Mouse (Mus musculus) ES-Bruce4 (cell line): Measurements from ENCODE around the gene 1700028P14Rik.

ENCODE experiments used
- CTCF ChIP-seq: IDR thresholded peaks from one replicate; pipeline ENCODE4 v1.8.1; 2011; ENCODE audit warnings: low read depth, low read length
- EP300 ChIP-seq: IDR thresholded peaks from 2 replicates; pipeline ENCODE4 v1.6.1; 2011; ENCODE audit warnings: low read depth, low read length; ENCODE audit not compliant: insufficient read depth

- no peak for TF ChIP-seq CTCF
- TF ChIP-seq EP300, result no peak
These were observed 73.8 kb downstream of the 1700028P14Rik start for GRCm38 (mm10) chr19:23578606-23579355.
